Comparison of ENCODE assay signal across 24 mouse cellular contexts in the genomic region with DNA sequence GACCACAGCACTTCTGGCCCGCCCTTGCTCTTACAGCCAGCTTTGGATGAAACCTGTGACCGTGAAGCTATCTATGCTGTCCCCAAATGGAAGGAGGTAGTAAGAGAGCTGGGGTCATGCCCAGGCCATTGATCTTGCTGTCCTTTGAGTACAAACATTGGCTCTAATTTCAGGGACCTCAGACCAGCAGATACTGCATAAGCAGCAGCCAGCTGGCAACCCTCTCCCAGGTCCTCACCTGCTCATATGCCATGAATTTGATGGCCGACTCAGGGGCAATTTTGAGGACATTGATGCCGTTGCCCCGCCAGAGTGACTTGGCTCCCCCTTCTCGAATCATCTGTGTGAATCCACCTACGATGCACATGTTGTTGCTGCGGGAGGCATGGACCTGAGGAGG. TPM values are rescaled to one million over a fixed set of nuclear protein-coding genes. Genes with fewer than 3 reads are reported as not detected.
"Had no signal": no experiment of that assay in that cellular context is flagged by ENCODE, and none has a peak within 500 bp of the region (broad histone marks: within the 10 kb centered on the region; RNA-seq: fewer than 3 reads in every experiment).

No protein-coding gene starts in this region.

- DNase-seq: forebrain, postnatal 0 days; heart, adult 18-20 months; heart, postnatal 10 days; heart, postnatal 4 days; kidney, adult 11 months; kidney, adult 8-10 months; kidney, postnatal 14 days; kidney, postnatal 36 days; layer of hippocampus, adult 9-11 months; layer of hippocampus, postnatal 36 days; left cerebral cortex, postnatal 4 days; liver, embryonic 13.5 days; lung, adult 18-20 months had no signal

- H3K9ac ChIP-seq: forebrain, embryonic 15.5 days; forebrain, postnatal 0 days; heart, embryonic 12.5 days; hindbrain, embryonic 13.5 days; hindbrain, embryonic 15.5 days; limb, embryonic 13.5 days; limb, embryonic 15.5 days; liver, embryonic 13.5 days; liver, embryonic 15.5 days had no signal

- ATAC-seq: forebrain, embryonic 15.5 days; forebrain, postnatal 0 days; hindbrain, postnatal 0 days; intestine, embryonic 16.5 days had no signal

- H3K27ac ChIP-seq: forebrain, embryonic 15.5 days; heart, embryonic 10.5 days; hindbrain, embryonic 13.5 days; hindbrain, embryonic 15.5 days; hindbrain, postnatal 0 days; limb, embryonic 13.5 days; limb, embryonic 15.5 days had no signal

- H3K27me3 ChIP-seq: forebrain, embryonic 15.5 days; heart, embryonic 12.5 days; hindbrain, embryonic 13.5 days; hindbrain, embryonic 15.5 days; limb, embryonic 13.5 days; limb, embryonic 15.5 days; liver, embryonic 13.5 days; liver, embryonic 15.5 days had no signal

- H3K4me2 ChIP-seq: forebrain, embryonic 15.5 days; heart, embryonic 12.5 days; hindbrain, embryonic 13.5 days; hindbrain, embryonic 15.5 days; limb, embryonic 13.5 days; limb, embryonic 15.5 days; liver, embryonic 13.5 days; liver, embryonic 15.5 days had no signal

- H3K9me3 ChIP-seq: forebrain, embryonic 15.5 days; heart, embryonic 10.5 days; heart, embryonic 12.5 days; hindbrain, embryonic 13.5 days; hindbrain, embryonic 15.5 days; limb, embryonic 13.5 days; limb, embryonic 15.5 days; liver, embryonic 13.5 days; liver, embryonic 15.5 days had no signal

- H3K4me3 ChIP-seq: forebrain, embryonic 15.5 days; heart, embryonic 10.5 days; heart, embryonic 12.5 days; hindbrain, embryonic 13.5 days; hindbrain, embryonic 15.5 days; limb, embryonic 13.5 days; limb, embryonic 15.5 days; liver, embryonic 13.5 days; liver, embryonic 15.5 days had no signal

RNA-seq across cellular contexts. Expression of a gene that starts 29.4 kb away (rescaled TPM):
- polyA plus RNA-seq: heart, embryonic 10.5 days; hindbrain, embryonic 13.5 days; limb, embryonic 11.5 days had no signal
